Mouse (Mus musculus): ENCODE data around the gene Asb13. TPM values are rescaled to one million over a fixed set of nuclear protein-coding genes. Genes with fewer than 3 reads are reported as not detected.

The Asb13 gene
- polyA plus RNA-seq (2014; fragmentation: Nextera tagmentation; extraction: Ambion mirVana) = 4.9 and 7.2 TPM in 2 replicates

DNA sequence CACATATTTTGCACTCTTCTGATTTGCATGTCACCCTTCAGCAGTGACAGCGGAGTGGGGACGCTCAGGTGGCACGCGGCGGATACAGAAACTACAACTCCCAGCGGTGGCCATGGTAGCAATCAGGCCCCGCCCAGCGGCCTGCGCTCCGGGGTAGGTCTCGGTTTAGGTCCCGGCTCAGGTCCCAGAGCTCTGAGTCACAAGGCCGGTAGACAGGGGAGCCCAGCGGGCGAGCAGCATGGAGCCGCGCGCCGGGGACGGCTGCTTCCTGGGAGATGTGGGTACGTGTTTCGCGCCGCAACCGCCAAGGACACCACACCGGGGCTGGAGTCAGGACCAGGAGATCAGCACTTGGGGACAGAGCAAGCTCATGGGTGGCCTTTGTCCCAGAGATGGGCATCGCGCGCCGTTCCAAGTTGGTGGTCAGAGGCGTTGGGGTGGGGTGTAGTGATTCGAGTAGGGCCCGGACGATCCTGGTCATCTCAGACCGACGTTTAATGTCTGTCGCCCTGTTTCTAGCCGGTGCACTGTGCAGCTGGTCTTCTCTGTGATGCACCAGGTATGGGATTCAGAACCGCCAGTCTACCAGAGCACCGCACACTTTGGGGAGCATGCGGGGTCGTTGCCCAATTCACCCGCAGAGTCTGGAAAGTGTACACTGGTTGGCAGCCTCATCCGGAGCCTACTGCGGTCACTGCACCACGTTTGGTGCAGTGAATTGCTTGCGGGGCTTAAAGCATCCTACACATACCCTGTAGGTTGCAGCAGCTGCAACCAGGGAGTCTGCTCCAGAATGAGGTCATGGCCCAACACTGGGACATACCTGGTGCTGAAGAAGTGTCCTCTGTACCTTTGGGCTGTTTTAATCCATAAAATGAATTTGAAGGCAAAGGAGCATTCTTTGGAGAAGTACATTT lies at the start of gene Asb13:
Gene Asb13, plus strand, starts transcription at position 138 of the 917 bp plus-strand sequence.
- H3K9me3 ChIP-seq (ENCODE audit: control insufficient read depth, low read length) = 0 out of 2 replicates have a peak, but pooled peaks cover 7% of the 10 kb centered on the region
- peak within 1 kb of the TSS; percentile 71 for H3K9ac ChIP-seq (ENCODE audit: low read depth, low read length)
- no peak within 1 kb of the TSS for H3K27ac ChIP-seq (replicated peaks; ENCODE audit: low read depth, low read length)
- DNase-seq (ENCODE audit: low spot score) (peak; percentile 89), ATAC-seq (ENCODE audit: low read depth) (peak; percentile 91)
- peak within 1 kb of the TSS; percentile 78 for H3K4me2 ChIP-seq (ENCODE audit: low read depth, low read length)
- H3K4me3 ChIP-seq (ENCODE audit: low read depth, low read length) = peak within 1 kb of the TSS; percentile 60
- no peaks in the 10 kb centered on the region for H3K27me3 ChIP-seq (replicated peaks; ENCODE audit: control insufficient read depth, insufficient read depth, low read length)
- H3K36me3 ChIP-seq (ENCODE audit: control insufficient read depth, insufficient read depth, low read length) = no peaks in the 10 kb centered on the region
- no peaks in the 10 kb centered on the region for H3K4me1 ChIP-seq (ENCODE audit: control insufficient read depth, insufficient read depth, low read length)
- WGBS = 1% methylated on average over 37 of the region's 47 CpGs

DNA sequence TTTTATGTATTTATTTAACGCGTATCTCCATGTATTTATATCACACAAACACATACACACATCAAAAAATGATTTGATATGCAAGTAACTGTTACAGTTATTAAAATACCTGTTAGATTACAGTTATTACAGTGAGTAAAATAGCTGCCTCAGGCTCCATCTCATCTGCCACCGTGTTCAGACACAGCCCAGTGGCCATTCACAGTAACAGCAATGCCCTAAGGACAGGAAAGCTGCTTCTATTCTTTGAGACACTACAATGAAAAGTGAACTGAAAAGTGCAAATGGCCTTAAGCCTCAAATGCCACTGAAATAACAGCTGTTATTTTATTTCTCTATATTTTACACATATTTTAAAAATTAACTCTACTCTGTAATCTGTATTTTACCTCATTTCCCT lies 43.0 kb upstream of the Asb13 start:
- ATAC-seq (ENCODE audit: low read depth) = no peak
- 80% methylated on average over 3 of the region's 3 CpGs for WGBS
- H3K4me3 ChIP-seq (ENCODE audit: low read depth, low read length) = no peak overlapping the region
- DNase-seq (ENCODE audit: low spot score) = no peak
- H3K9ac ChIP-seq (ENCODE audit: low read depth, low read length) = no peak overlapping the region
- H3K36me3 ChIP-seq (ENCODE audit: control insufficient read depth, insufficient read depth, low read length) = peaks cover 67% of the 10 kb centered on the region
- H3K4me2 ChIP-seq (ENCODE audit: low read depth, low read length) = no peak overlapping the region
- no peaks in the 10 kb centered on the region for H3K4me1 ChIP-seq (ENCODE audit: control insufficient read depth, insufficient read depth, low read length)
- no peak overlapping the region for H3K27ac ChIP-seq (replicated peaks; ENCODE audit: low read depth, low read length)
- H3K9me3 ChIP-seq (ENCODE audit: control insufficient read depth, low read length) = no peaks in the 10 kb centered on the region
- H3K27me3 ChIP-seq (replicated peaks; ENCODE audit: control insufficient read depth, insufficient read depth, low read length) = no peaks in the 10 kb centered on the region

DNA sequence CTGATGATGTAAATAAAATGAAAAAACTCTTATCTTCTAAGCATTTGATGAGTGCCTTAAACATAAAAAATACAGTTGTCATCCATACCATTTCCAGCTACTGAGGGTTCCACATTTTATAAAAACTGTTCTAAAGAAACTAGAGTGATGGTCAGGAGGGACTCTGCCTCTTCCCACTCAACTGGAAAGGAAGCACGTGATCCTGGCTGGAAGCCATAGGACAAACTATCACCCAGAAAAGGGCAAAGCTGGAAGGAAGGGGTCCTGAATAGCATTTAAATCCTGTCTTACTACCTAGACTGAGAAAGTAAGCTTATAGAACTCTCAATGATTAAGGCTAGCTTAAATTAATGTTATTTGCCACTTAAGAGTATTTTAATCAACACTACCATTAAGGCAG lies 39.5 kb upstream of the Asb13 start:
- Histone ChIP-seq H3K9me3 (ENCODE audit: control insufficient read depth, low read length) (no peaks in the 10 kb centered on the region), H3K9ac (ENCODE audit: low read depth, low read length) (no peak overlapping the region), H3K4me3 (ENCODE audit: low read depth, low read length) (no peak overlapping the region), H3K4me1 (ENCODE audit: control insufficient read depth, insufficient read depth, low read length) (no peaks in the 10 kb centered on the region), H3K27ac (replicated peaks; ENCODE audit: low read depth, low read length) (no peak overlapping the region), H3K4me2 (ENCODE audit: low read depth, low read length) (no peak overlapping the region), H3K36me3 (ENCODE audit: control insufficient read depth, insufficient read depth, low read length) (peaks cover 78% of the 10 kb centered on the region), H3K27me3 (replicated peaks; ENCODE audit: control insufficient read depth, insufficient read depth, low read length) (no peaks in the 10 kb centered on the region)
- no peak for ATAC-seq (ENCODE audit: low read depth)
- 89% methylated on average over 1 of the region's 1 CpGs for WGBS
- no peak for DNase-seq (ENCODE audit: low spot score)

DNA sequence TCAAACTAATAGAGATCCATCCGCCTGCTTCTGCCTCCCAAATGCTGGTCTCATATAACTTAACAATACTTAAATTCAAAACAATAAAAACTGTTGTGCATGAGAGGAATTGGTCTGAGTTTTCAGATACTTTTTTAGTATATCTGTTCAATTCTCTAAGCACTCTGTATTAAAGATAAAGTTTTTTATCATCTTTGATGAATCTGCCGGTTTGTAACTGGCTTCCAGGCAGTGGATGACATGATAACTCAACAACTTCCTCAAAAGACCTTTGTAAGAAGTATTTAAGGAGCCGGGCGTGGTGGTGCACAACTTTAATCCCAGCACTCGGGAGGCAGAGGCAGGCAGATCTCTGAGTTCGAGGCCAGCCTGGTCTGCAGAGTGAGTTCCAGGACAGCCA lies 37.6 kb upstream of the Asb13 start:
- Histone ChIP-seq H3K36me3 (ENCODE audit: control insufficient read depth, insufficient read depth, low read length) (peaks cover 69% of the 10 kb centered on the region), H3K27ac (replicated peaks; ENCODE audit: low read depth, low read length) (no peak overlapping the region), H3K9me3 (ENCODE audit: control insufficient read depth, low read length) (no peaks in the 10 kb centered on the region), H3K4me3 (ENCODE audit: low read depth, low read length) (no peak overlapping the region), H3K27me3 (replicated peaks; ENCODE audit: control insufficient read depth, insufficient read depth, low read length) (no peaks in the 10 kb centered on the region), H3K4me1 (ENCODE audit: control insufficient read depth, insufficient read depth, low read length) (no peaks in the 10 kb centered on the region), H3K4me2 (ENCODE audit: low read depth, low read length) (no peak overlapping the region), H3K9ac (ENCODE audit: low read depth, low read length) (no peak overlapping the region)
- WGBS = 92% methylated on average over 6 of the region's 6 CpGs
- DNase-seq (ENCODE audit: low spot score) = no peak
- no peak for ATAC-seq (ENCODE audit: low read depth)

DNA sequence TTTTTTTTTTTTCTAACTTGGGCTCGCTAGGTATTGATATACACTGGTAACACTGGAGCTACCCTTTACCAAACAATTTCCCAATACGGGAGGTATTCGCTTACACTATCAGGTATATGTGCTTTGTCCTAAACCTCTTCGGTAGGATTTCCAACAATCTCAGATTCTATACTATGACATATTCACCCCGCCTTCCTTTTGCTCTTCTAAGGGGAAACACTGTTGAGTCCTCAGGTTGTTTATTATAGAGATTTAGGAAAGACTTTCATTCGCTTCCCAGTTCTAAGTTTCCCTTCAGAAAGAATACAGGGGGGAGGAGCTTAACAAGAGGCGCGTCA lies 24.1 kb upstream of the Asb13 start:
- peak overlapping the region; percentile 88; the same call in 1 of the 2 replicates for H3K27ac ChIP-seq (replicated peaks; ENCODE audit: low read depth, low read length)

DNA sequence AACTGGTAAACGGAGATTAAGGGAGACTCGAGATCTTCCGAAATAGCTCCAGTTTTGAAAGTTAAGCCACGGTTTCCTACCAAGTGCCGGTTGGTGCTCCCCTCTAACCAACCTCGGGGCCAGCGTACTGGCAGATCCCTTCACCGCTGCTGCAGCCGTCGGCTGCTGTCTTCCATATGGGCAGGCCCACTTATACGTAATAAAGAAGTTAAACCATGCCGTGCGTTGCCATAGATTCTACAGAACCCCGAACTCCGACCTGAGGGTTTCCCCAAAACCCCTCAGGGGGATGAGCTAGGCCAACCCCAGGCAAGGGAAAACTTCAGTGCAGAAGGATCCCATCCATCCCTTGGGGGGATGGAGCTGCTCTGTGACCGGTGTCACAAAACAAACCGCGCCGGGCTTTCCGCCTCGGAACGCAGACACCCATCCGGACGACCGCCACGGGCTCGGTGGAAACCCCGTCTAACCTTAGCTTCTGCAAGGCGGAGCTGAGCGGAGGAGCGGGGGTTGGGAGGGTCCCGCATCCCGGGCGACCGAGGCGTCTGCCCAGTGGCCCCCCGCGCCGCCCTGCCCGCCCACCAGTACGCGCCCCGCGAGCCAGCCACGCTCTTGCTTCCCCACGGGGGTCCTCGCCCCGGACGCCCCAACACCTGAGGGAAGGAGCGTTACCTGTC lies 23.6 kb upstream of the Asb13 start:
- Histone ChIP-seq H3K27me3 (replicated peaks; ENCODE audit: control insufficient read depth, insufficient read depth, low read length) (no peaks in the 10 kb centered on the region), H3K4me3 (ENCODE audit: low read depth, low read length) (peak overlapping the region; percentile 83), H3K27ac (replicated peaks; ENCODE audit: low read depth, low read length) (peak overlapping the region; percentile 88), H3K9ac (ENCODE audit: low read depth, low read length) (peak overlapping the region; percentile 86), H3K36me3 (ENCODE audit: control insufficient read depth, insufficient read depth, low read length) (0 out of 2 replicates have a peak, but pooled peaks cover 4% of the 10 kb centered on the region), H3K9me3 (ENCODE audit: control insufficient read depth, low read length) (0 out of 2 replicates have a peak, but pooled peaks cover 4% of the 10 kb centered on the region), H3K4me1 (ENCODE audit: control insufficient read depth, insufficient read depth, low read length) (no peaks in the 10 kb centered on the region), H3K4me2 (ENCODE audit: low read depth, low read length) (peak overlapping the region; percentile 59)
- ATAC-seq (ENCODE audit: low read depth) (peak; percentile 35), DNase-seq (ENCODE audit: low spot score) (peak; percentile 50)
- under 1% methylated on average over 30 of the region's 50 CpGs for WGBS

More for the DNA sequence above, 24.1 kb upstream of the Asb13 start:
- Histone ChIP-seq H3K4me2 (ENCODE audit: low read depth, low read length) (peak overlapping the region; percentile 59), H3K4me1 (ENCODE audit: control insufficient read depth, insufficient read depth, low read length) (no peaks in the 10 kb centered on the region), H3K4me3 (ENCODE audit: low read depth, low read length) (peak overlapping the region; percentile 83), H3K36me3 (ENCODE audit: control insufficient read depth, insufficient read depth, low read length) (0 out of 2 replicates have a peak, but pooled peaks cover 4% of the 10 kb centered on the region), H3K27me3 (replicated peaks; ENCODE audit: control insufficient read depth, insufficient read depth, low read length) (no peaks in the 10 kb centered on the region), H3K9me3 (ENCODE audit: control insufficient read depth, low read length) (0 out of 2 replicates have a peak, but pooled peaks cover 4% of the 10 kb centered on the region), H3K9ac (ENCODE audit: low read depth, low read length) (peak overlapping the region; percentile 86)
- ATAC-seq (ENCODE audit: low read depth) (no peak), DNase-seq (ENCODE audit: low spot score) (no peak)
- WGBS = 19% methylated on average over 8 of the region's 8 CpGs

DNA sequence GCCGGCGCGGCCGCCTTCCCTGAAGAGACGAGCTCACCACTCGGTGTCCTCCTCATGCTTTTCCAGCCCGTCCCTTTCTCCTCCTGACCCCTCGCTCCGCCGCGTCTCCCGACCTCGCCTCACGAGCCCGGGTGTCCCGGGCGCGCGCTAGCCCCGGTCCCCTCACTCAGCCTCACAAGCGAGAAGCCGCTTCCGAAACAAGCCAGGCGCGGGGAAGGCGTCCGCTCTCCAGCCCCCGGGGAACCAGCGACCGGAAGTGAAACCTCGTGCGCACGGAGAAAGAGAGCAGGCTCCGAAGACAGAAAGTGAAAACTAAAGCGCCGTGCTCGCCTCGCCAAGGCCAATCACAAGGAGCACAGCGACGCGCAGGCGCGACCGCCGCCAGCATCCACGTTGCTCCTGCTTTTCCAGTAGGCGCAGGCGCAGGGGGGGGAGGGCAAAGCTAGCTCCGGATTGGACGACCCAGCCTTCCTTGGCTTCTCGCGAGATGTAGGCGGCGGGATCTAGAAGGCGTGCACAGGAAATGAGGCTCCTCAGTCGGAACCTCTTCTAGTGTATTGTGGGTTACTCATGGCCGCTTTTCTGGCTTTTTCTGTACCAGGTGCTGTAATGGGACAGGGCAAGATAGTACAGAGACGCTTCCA lies 22.9 kb upstream of the Asb13 start, which contains the start of gene Fam208b:
Gene Fam208b, minus strand, starts transcription at position 314 of the 644 bp plus-strand sequence.
- H3K27me3 ChIP-seq (replicated peaks; ENCODE audit: control insufficient read depth, insufficient read depth, low read length) = no peaks in the 10 kb centered on the region
- WGBS = 0% methylated on average over 47 of the region's 58 CpGs
- H3K4me3 ChIP-seq (ENCODE audit: low read depth, low read length) = peak within 1 kb of the TSS; percentile 83
- peak; percentile 100 for DNase-seq (ENCODE audit: low spot score)
- H3K4me1 ChIP-seq (ENCODE audit: control insufficient read depth, insufficient read depth, low read length) = no peaks in the 10 kb centered on the region
- H3K4me2 ChIP-seq (ENCODE audit: low read depth, low read length) = peak within 1 kb of the TSS; percentile 59
- peak; percentile 100 for ATAC-seq (ENCODE audit: low read depth)
- H3K27ac ChIP-seq (replicated peaks; ENCODE audit: low read depth, low read length) = peak within 1 kb of the TSS; percentile 88
- H3K36me3 ChIP-seq (ENCODE audit: control insufficient read depth, insufficient read depth, low read length) = 0 out of 2 replicates have a peak, but pooled peaks cover 3% of the 10 kb centered on the region
- H3K9ac ChIP-seq (ENCODE audit: low read depth, low read length) = peak within 1 kb of the TSS; percentile 86
- 0 out of 2 replicates have a peak, but pooled peaks cover 4% of the 10 kb centered on the region for H3K9me3 ChIP-seq (ENCODE audit: control insufficient read depth, low read length)

DNA sequence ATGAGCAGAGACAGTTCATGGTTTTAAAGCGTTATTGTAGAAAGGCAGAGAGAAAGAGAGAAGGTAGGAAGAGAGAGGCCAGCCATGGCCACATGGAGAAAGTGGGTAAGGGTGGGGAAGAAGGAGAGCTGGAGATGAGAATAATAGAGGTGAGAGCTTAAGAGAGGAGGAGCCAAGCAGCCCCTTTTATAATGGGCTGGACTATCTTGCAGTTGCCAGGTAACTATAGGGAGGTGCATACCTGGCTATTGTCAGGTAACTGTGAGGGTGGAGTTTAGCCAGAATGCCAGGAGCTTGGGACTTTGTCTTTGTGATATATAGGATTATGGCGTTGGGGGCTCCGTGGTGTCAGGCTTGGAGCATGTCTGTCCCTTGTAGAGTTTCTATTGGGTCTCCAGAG lies 6.7 kb upstream of the Asb13 start:
- no peaks in the 10 kb centered on the region for H3K4me1 ChIP-seq (ENCODE audit: control insufficient read depth, insufficient read depth, low read length)
- no peak overlapping the region for H3K4me2 ChIP-seq (ENCODE audit: low read depth, low read length)
- ATAC-seq (ENCODE audit: low read depth) (no peak), DNase-seq (ENCODE audit: low spot score) (no peak)
- H3K9me3 ChIP-seq (ENCODE audit: control insufficient read depth, low read length) = 0 out of 2 replicates have a peak, but pooled peaks cover 7% of the 10 kb centered on the region
- H3K27me3 ChIP-seq (replicated peaks; ENCODE audit: control insufficient read depth, insufficient read depth, low read length) = no peaks in the 10 kb centered on the region
- no peak overlapping the region for H3K4me3 ChIP-seq (ENCODE audit: low read depth, low read length)
- no peak overlapping the region for H3K9ac ChIP-seq (ENCODE audit: low read depth, low read length)
- H3K36me3 ChIP-seq (ENCODE audit: control insufficient read depth, insufficient read depth, low read length) = no peaks in the 10 kb centered on the region
- H3K27ac ChIP-seq (replicated peaks; ENCODE audit: low read depth, low read length) = no peak overlapping the region
- WGBS = 56% methylated on average over 3 of the region's 3 CpGs
